Mouse (Mus musculus): Measurements from ENCODE around the gene Ngb. TPM values are rescaled to one million over a fixed set of nuclear protein-coding genes. Genes with fewer than 3 reads are reported as not detected.

Ngb gene
- 0.49 and 0.60 TPM in 2 replicates for polyA plus RNA-seq (2016; fragmentation: Nextera tagmentation; extraction: Ambion mirVana)

DNA sequence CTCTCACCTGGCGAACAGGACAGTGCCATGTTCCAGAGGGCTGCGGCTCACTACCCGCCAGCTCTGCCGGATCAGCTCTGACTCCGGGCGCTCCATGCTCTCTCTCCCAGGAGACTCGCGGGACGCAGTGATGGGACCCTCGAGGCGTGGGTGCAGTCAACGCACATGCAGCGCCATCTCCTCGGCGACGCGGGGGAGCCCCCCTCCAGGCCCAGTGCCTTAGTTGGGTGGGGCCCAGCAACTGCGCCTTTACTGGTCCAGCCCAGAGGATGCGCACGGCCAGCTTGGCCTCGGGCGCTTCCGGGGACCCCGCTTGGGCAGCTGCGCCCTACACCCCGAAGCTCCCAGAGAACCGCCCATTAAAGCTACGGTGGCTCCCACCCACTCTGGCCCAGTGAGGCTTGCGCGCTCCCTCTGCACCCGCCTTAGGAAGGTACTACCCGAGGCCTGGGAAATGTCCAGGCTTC, at the start of gene Ngb:
Gene Ngb, minus strand, starts transcription at position 375 of the 467 bp plus-strand sequence.
- no peaks in the 10 kb centered on the region for H3K36me3 ChIP-seq
- H3K4me1 ChIP-seq: peaks cover 12% of the 10 kb centered on the region
- H3K27ac ChIP-seq: no peak within 1 kb of the TSS
- WGBS: 3% methylated on average over 32 of the region's 32 CpGs
- peak within 1 kb of the TSS; percentile 19 for H3K4me3 ChIP-seq
- no peaks in the 10 kb centered on the region for H3K9me3 ChIP-seq
- peaks cover 28% of the 10 kb centered on the region for H3K27me3 ChIP-seq (replicated peaks)
- peak within 1 kb of the TSS; percentile 59 for H3K4me2 ChIP-seq (replicated peaks)
- no peak within 1 kb of the TSS for H3K9ac ChIP-seq
- ATAC-seq (ENCODE audit: low FRiP score, low read depth): peak; percentile 44; the same call in 1 of the 2 replicates

DNA sequence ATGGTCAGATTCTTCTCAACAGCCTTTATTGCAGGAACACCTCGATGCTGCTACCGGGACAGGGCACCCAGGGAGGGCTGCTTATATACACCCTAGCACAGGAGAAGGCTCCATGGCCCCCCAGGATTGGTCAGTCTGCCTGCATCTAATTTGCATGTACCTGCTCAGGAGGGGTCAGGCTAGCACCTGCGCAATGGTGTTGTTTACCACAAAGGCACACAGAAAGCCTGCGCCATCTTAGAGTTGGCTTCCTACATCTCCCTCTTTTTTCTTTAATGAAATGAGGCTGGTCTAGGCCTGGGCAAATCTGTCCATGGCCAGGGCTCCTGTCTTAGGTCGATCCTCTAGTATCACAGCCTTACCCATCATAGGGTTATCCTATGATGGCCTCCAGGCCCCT, 47.1 kb upstream of the Ngb start:
- Histone ChIP-seq H3K27me3 (replicated peaks) (no peaks in the 10 kb centered on the region), H3K27ac (no peak overlapping the region), H3K4me2 (replicated peaks) (no peak overlapping the region), H3K36me3 (peaks cover 7% of the 10 kb centered on the region), H3K4me3 (no peak overlapping the region), H3K9me3 (peaks cover 4% of the 10 kb centered on the region; the same call in 1 of the 2 replicates), H3K9ac (no peak overlapping the region), H3K4me1 (peaks cover 12% of the 10 kb centered on the region; the same call in 1 of the 2 replicates)
- 95% methylated on average over 5 of the region's 5 CpGs for WGBS
- ATAC-seq (ENCODE audit: low FRiP score, low read depth): no peak

DNA sequence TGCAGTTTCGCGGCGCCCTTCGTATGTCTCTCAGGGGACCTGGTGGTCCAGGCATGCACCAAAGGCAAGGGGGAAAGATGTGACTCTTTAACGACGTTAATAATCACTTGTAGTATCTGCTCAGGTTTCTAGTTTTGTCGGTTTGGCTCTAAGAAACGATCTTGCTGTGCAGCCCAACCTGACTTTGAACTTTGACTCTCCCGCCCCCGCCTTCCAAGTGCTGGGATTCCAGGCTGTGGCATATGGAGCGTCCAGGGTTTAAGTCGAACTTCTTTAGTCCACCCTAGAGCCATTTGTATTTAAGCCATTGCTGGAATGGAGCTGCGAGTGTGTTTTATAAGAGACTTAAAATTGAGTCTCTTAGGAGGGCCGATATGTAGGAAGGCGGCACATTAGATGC, 45.8 kb upstream of the Ngb start:
- 18% methylated on average over 15 of the region's 15 CpGs for WGBS
- no peak for ATAC-seq (ENCODE audit: low FRiP score, low read depth)
- Histone ChIP-seq H3K4me1 (peaks cover 12% of the 10 kb centered on the region; the same call in 1 of the 2 replicates), H3K4me3 (peak overlapping the region; percentile 86), H3K27me3 (replicated peaks) (no peaks in the 10 kb centered on the region), H3K27ac (peak overlapping the region; percentile 84; the same call in 1 of the 2 replicates), H3K4me2 (replicated peaks) (peak overlapping the region; percentile 69), H3K9me3 (peaks cover 4% of the 10 kb centered on the region; the same call in 1 of the 2 replicates), H3K36me3 (peaks cover 7% of the 10 kb centered on the region), H3K9ac (peak overlapping the region; percentile 73)

DNA sequence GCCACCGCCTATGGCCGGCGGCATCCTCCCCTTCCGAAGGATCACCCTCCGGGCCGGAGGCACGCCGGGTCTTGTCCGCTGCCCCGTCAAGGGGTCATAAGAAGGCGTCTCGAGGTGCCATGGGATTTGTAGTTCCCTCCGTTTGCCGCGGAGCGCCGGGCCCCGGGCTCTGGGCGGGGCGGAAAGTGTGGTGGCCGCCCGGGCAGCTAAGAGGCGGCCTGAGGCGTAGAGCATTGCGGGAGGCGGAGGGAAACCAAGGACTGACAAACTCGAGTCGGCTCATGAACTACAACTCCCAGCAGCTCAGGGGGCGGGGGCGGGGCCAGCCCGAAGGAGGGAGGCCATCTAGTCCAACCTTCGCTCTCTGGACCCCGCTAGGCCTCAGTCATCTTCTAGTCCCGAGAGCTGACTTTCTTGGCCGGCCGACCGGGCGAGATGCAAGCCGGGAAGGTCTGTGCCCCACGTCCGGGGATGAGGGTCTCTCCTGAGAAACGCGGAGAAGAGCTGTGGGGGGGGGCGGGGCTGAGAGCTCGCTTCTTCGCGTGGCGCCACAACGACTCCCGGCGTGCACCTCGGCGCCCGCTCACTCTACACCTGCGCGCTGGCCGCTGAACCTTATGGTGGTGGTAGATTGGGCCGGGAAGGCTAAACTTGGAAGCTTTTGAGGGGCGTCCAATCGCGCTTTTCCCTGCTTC, 45.2 kb upstream of the Ngb start, which contains the start of gene Pomt2:
Gene Pomt2, minus strand, starts transcription at position 574 of the 695 bp plus-strand sequence.
- peaks cover 12% of the 10 kb centered on the region; the same call in 1 of the 2 replicates for H3K4me1 ChIP-seq
- peak; percentile 97 for ATAC-seq (ENCODE audit: low FRiP score, low read depth)

DNA sequence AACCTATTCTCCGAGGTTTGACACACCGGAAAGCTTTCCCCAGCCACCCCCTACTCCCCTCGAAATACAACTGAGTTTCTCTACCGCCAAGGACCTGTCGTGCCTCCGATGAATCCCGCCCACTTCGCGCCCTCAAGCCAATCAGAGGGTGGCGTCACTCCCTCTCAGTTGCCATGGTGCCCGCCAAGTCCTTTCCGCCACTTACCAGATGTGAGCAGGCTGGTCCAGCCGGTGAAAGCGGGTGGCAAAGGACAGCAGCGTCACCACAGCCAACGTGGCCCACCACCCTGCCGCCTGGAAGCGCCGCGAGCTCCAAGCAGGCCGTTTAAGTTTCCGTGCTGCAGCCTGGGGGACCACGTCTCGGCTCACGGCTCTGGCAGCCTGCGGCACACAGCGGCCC, 44.6 kb upstream of the Ngb start, which contains the start of gene Gstz1:
Gene Gstz1, plus strand, starts transcription at position 200 of the 400 bp plus-strand sequence.
- Histone ChIP-seq H3K27ac (peak within 1 kb of the TSS; percentile 84), H3K4me3 (peak within 1 kb of the TSS; percentile 86), H3K4me1 (peaks cover 12% of the 10 kb centered on the region; the same call in 1 of the 2 replicates), H3K9me3 (no peaks in the 10 kb centered on the region; the same call in 1 of the 2 replicates), H3K36me3 (peaks cover 7% of the 10 kb centered on the region), H3K9ac (peak within 1 kb of the TSS; percentile 73), H3K27me3 (replicated peaks) (no peaks in the 10 kb centered on the region), H3K4me2 (replicated peaks) (peak within 1 kb of the TSS; percentile 69)
- WGBS: under 1% methylated on average over 27 of the region's 27 CpGs
- ATAC-seq (ENCODE audit: low FRiP score, low read depth): peak; percentile 93

More for the DNA sequence above, 45.2 kb upstream of the Ngb start, which contains the start of gene Pomt2:
- Histone ChIP-seq H3K4me3 (peak within 1 kb of the TSS; percentile 86), H3K27ac (peak within 1 kb of the TSS; percentile 84), H3K36me3 (peaks cover 7% of the 10 kb centered on the region), H3K9me3 (peaks cover under 1% of the 10 kb centered on the region; the same call in 1 of the 2 replicates), H3K9ac (peak within 1 kb of the TSS; percentile 73), H3K27me3 (replicated peaks) (no peaks in the 10 kb centered on the region), H3K4me2 (replicated peaks) (peak within 1 kb of the TSS; percentile 69)
- under 1% methylated on average over 61 of the region's 61 CpGs for WGBS

DNA sequence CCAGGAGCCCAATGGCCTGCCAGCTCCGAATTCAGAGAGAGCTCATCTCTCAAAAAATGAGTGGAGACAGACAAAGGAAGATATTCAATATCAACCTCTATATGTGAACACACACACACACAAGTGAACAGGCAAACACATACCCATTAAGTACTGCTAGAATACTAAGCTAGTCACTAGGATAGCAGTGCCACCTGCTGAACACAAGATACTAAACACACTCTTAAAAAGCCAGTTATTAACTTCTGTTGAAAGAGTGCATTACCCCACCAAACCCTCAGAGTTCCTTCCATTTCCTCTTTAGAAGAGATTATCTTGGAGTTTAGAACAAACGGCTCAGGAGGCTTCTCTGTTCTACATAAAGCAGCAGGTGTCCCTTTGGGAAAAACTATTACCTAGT, 39.8 kb upstream of the Ngb start:
- no peaks in the 10 kb centered on the region for H3K27me3 ChIP-seq (replicated peaks)
- no peak overlapping the region for H3K27ac ChIP-seq
- H3K4me2 ChIP-seq (replicated peaks): no peak overlapping the region
- H3K4me1 ChIP-seq: peaks cover 12% of the 10 kb centered on the region; the same call in 1 of the 2 replicates
- 0 out of 2 replicates have a peak, but pooled peaks cover 2% of the 10 kb centered on the region for H3K36me3 ChIP-seq
- H3K9ac ChIP-seq: no peak overlapping the region
- ATAC-seq (ENCODE audit: low FRiP score, low read depth): no peak
- 71% methylated on average over 2 of the region's 2 CpGs for WGBS
- H3K9me3 ChIP-seq: no peaks in the 10 kb centered on the region; the same call in 1 of the 2 replicates
- H3K4me3 ChIP-seq: no peak overlapping the region

DNA sequence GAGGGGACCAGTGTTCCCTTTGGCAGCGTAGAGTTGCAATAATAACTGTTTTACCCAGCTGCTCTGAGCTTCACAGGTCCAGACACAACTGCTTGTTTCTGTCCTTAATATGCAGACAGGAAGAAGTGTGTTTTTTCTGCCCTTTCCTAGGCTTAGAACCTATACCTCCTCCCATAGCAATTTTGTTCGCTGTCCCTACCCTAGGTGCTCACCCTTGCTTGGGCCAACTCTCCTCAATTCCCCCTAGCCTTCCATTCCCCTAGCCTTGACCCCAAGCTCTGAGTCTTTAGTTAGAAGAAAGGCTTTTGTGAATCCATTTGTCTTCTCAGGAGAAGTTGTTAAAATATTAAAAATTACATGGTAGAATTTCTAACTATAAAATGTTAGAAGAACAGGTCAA, 36.4 kb upstream of the Ngb start:
- H3K9me3 ChIP-seq: no peaks in the 10 kb centered on the region
- no peak overlapping the region for H3K9ac ChIP-seq
- ATAC-seq (ENCODE audit: low FRiP score, low read depth): peak; percentile 56; the same call in 1 of the 2 replicates
- WGBS: 40% methylated on average over 2 of the region's 2 CpGs
- no peak overlapping the region for H3K27ac ChIP-seq
- no peak overlapping the region for H3K4me3 ChIP-seq
- H3K4me1 ChIP-seq: peaks cover 6% of the 10 kb centered on the region; the same call in 1 of the 2 replicates
- no peak overlapping the region for H3K4me2 ChIP-seq (replicated peaks)
- H3K27me3 ChIP-seq (replicated peaks): no peaks in the 10 kb centered on the region
- H3K36me3 ChIP-seq: peaks cover 9% of the 10 kb centered on the region; the same call in 1 of the 2 replicates

DNA sequence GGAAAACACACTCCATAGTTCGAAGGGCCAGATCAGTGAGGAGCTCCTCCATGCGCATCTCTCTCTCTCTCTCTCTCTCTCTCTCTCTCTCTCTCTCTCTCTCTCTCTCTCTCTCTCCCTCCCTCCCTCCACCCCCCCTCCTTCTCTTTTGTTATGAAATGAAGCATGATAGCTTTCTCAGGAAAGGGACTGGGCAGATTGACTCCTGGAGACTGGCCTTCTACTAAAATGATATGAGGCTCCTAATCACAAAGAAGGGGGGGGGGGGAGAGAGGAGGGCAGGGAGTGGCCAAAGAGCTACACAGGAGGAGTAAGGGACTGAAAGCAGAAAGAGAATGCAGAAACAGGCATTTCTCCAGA, 36.0 kb upstream of the Ngb start:
- ATAC-seq (ENCODE audit: low FRiP score, low read depth): peak; percentile 68
- no peaks in the 10 kb centered on the region for H3K9me3 ChIP-seq
- H3K27me3 ChIP-seq (replicated peaks): no peaks in the 10 kb centered on the region
- H3K4me2 ChIP-seq (replicated peaks): 0 out of 2 replicates have a peak overlapping the region, but pooled peaks have one; percentile 16
- H3K4me3 ChIP-seq: no peak overlapping the region
- H3K9ac ChIP-seq: no peak overlapping the region
- peaks cover 9% of the 10 kb centered on the region; the same call in 1 of the 2 replicates for H3K36me3 ChIP-seq
- 33% methylated on average over 2 of the region's 2 CpGs for WGBS
- H3K27ac ChIP-seq: no peak overlapping the region
- peaks cover 6% of the 10 kb centered on the region; the same call in 1 of the 2 replicates for H3K4me1 ChIP-seq

DNA sequence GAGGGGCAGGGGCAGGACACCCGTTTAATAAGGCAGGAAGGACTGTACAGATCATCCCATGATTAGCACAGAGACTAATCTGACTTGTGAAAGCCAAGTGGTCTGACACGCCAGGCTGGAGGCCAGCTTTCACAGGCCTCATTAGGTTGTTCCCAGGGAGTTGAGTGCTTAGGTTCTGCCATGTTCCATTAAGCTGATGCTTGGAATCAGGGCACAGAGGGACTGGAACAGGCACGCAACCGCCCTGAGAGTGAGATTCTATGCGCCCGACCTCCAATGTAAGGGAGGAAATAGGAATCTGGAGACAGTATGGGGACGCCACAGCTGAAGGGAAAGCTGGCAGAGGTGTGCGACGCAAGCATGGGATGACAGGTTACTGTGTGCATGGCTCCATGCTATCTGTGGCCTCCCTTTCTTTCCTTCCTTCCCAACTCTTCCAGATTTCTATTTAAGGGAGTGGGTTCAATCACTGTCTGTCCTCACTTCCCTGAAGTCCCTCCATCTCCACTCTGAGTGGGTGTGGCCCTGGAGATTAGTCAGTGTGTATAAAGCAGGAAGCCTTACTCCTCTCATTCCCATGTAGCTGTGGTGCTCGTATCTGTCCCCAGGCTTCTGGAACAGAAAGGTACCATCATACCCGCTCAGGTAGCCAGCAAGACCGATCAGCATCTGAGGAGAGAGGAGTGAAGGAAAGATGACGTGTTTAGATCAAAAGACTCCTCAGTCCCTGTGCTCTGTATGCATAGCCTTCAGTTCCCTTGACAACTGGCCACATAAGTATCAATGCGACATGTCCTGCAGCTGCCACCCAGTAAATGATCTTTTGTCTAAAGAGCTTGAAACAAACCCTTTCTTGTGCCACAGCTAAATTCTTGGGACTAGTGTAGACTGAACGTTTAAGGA, 35.4 kb upstream of the Ngb start:
- H3K27ac ChIP-seq: no peak overlapping the region
- H3K4me2 ChIP-seq (replicated peaks): 0 out of 2 replicates have a peak overlapping the region, but pooled peaks have one; percentile 16
- no peaks in the 10 kb centered on the region for H3K27me3 ChIP-seq (replicated peaks)
- peaks cover 6% of the 10 kb centered on the region; the same call in 1 of the 2 replicates for H3K4me1 ChIP-seq
- H3K9me3 ChIP-seq: no peaks in the 10 kb centered on the region
- H3K36me3 ChIP-seq: peaks cover 9% of the 10 kb centered on the region; the same call in 1 of the 2 replicates
- WGBS: 72% methylated on average over 15 of the region's 15 CpGs
- peak; percentile 85 for ATAC-seq (ENCODE audit: low FRiP score, low read depth)
- no peak overlapping the region for H3K4me3 ChIP-seq
- H3K9ac ChIP-seq: no peak overlapping the region

DNA sequence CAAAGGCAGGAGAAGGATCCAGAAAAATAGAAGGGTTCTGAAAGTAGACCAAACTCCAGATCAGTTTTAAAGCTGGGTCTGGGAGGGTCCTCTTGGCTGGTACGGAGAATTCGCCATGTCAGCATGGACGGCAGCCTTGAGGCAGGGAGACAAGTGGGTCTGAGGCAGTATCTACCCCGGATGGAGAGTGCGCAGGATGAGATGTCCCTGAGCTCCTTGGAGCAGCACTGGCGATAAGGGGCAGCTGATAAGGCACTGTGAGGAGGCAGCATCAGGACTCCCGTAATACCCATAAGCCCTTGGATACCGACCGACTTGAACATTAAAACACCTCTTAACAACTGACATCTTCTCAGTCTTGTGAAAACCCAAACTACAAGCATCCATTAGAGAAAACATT, 30.4 kb upstream of the Ngb start:
- Histone ChIP-seq H3K4me1 (no peaks in the 10 kb centered on the region), H3K9ac (no peak overlapping the region), H3K27me3 (replicated peaks) (no peaks in the 10 kb centered on the region), H3K4me3 (no peak overlapping the region), H3K36me3 (peaks cover 28% of the 10 kb centered on the region; the same call in 1 of the 2 replicates), H3K4me2 (replicated peaks) (no peak overlapping the region), H3K27ac (no peak overlapping the region), H3K9me3 (no peaks in the 10 kb centered on the region)
- ATAC-seq (ENCODE audit: low FRiP score, low read depth): no peak
- WGBS: 91% methylated on average over 9 of the region's 9 CpGs

DNA sequence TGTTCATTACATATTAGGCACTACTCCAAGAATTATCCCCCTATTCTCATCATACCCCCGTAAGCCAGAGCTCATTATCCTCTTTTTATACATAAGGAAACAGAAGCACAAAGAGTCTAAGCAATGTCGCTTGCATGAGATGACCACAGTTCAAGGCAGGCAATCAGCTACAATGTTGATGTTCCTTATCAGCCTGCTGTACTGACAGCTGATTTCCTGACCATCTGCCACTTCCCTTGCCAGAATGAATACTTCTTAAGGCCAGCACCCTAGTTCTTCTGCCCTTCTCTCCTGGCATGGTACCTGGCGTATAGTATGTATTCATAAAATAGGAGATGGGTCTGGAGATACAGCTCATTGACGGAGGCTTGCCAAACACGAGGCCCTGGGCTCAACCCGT, 29.9 kb upstream of the Ngb start:
- no peaks in the 10 kb centered on the region for H3K9me3 ChIP-seq

More for the DNA sequence above, 29.9 kb upstream of the Ngb start:
- no peak overlapping the region for H3K4me3 ChIP-seq
- no peak for ATAC-seq (ENCODE audit: low FRiP score, low read depth)
- WGBS: 95% methylated on average over 6 of the region's 6 CpGs
- no peak overlapping the region for H3K27ac ChIP-seq
- H3K27me3 ChIP-seq (replicated peaks): no peaks in the 10 kb centered on the region
- no peaks in the 10 kb centered on the region for H3K4me1 ChIP-seq
- H3K9ac ChIP-seq: no peak overlapping the region
- peaks cover 27% of the 10 kb centered on the region; the same call in 1 of the 2 replicates for H3K36me3 ChIP-seq
- H3K4me2 ChIP-seq (replicated peaks): no peak overlapping the region

Data from neural tube, embryonic 12.5 days (tissue).